Mouse (Mus musculus) lung, embryonic 14.5 days (tissue): ENCODE data around the gene Rnasel. TPM values are rescaled to one million over a fixed set of nuclear protein-coding genes. Genes with fewer than 3 reads are reported as not detected.
"Not testable (repeated sequence)": the region's sequence is repeated elsewhere in the genome, so short reads cannot be mapped to it uniquely, and the experiment has no call there.

Experiments
- ATAC-seq: fragments of 200-750 bp; cut with Nextera tagmentation; 2 replicates; pipeline ENCODE4 v1.8.0; 2017; ENCODE audit warnings: mild to moderate bottlenecking, moderate TSS enrichment, moderate library complexity; ENCODE audit not compliant: insufficient read depth
- DNase-seq: peaks from one replicate; pipeline ENCODE4 v3.0.0-alpha.2; 2015
- H3K27ac ChIP-seq: fragments of 300-500 bp; sonication (generic); 2 replicates; pipeline ENCODE4 v1.5.1; 2014; ENCODE audit warnings: low read depth, mild to moderate bottlenecking, moderate library complexity
- H3K27me3 ChIP-seq: fragments of 300-500 bp; sonication (generic); 2 replicates; pipeline ENCODE4 v1.6.1; 2014; ENCODE audit warnings: low read length, control low read depth; ENCODE audit not compliant: insufficient read depth
- H3K36me3 ChIP-seq: fragments of 300-500 bp; sonication (generic); 2 replicates; pipeline ENCODE4 v1.6.1; 2014; ENCODE audit warnings: control low read depth; ENCODE audit not compliant: insufficient read depth
- H3K4me1 ChIP-seq: fragments of 300-500 bp; sonication (generic); 2 replicates; pipeline ENCODE4 v1.6.1; 2014; ENCODE audit warnings: antibody characterized with exemption, control low read depth; ENCODE audit not compliant: insufficient read depth
- H3K4me2 ChIP-seq: fragments of 300-500 bp; sonication (generic); 2 replicates; pipeline ENCODE4 v1.6.1; 2014; ENCODE audit warnings: mild to moderate bottlenecking
- H3K4me3 ChIP-seq: fragments of 300-500 bp; sonication (generic); 2 replicates; pipeline ENCODE4 v1.5.1; 2014; ENCODE audit warnings: low read depth, low read length
- H3K9ac ChIP-seq: fragments of 300-500 bp; sonication (generic); 2 replicates; pipeline ENCODE4 v1.6.1; 2014
- H3K9me3 ChIP-seq: fragments of 300-500 bp; sonication (generic); 2 replicates; pipeline ENCODE4 v1.6.1; 2016; ENCODE audit warnings: low read depth, low read length, control low read depth
- CTCF ChIP-seq: IDR thresholded peaks from 2 replicates; pipeline ENCODE4 v1.5.1; 2016; ENCODE audit warnings: antibody characterized with exemption, low read depth
- WGBS: fragments of 180-500 bp; shearing (Covaris S2); extraction: QIAGEN DNeasy Blood & Tissue Kit; methylation state at CpG from one replicate; pipeline ENCODE4 v1.1.7; 2014; 5-methylcytosine and 5-hydroxymethylcytosine counted together
- polyA plus RNA-seq: library from polyadenylated mRNA; unstranded; fragments of >200 nt; fragmentation: Nextera tagmentation; extraction: Ambion mirVana; gene quantifications from 2 replicates; pipeline ENCODE4 v1.2.1, GENCODE M21; 2014

Rnasel gene
- polyA plus RNA-seq, 1 experiment from 2014 or later, result 6.8 TPM

GRCm38 (mm10) chr1:153751763-153752301 is 2.6 kb downstream of the Rnasel start:
- peak overlapping the region; percentile 19; the same call in 1 of the 2 replicates for H3K27ac ChIP-seq
- TF ChIP-seq CTCF, result no peak
- H3K36me3 ChIP-seq, result no peaks in the 10 kb centered on the region
- peak overlapping the region; percentile 28 for H3K4me3 ChIP-seq
- no peaks in the 10 kb centered on the region for H3K27me3 ChIP-seq
- DNase-seq (peak; percentile 53), ATAC-seq (peak; percentile 11)
- H3K9me3 ChIP-seq, result no peaks in the 10 kb centered on the region
- peak overlapping the region; percentile 50 for H3K9ac ChIP-seq
- peaks cover 14% of the 10 kb centered on the region; the same call in 1 of the 2 replicates for H3K4me1 ChIP-seq
- H3K4me2 ChIP-seq, result peak overlapping the region; percentile 61
- WGBS, result 18% methylated on average over 13 of the region's 13 CpGs

DNA sequence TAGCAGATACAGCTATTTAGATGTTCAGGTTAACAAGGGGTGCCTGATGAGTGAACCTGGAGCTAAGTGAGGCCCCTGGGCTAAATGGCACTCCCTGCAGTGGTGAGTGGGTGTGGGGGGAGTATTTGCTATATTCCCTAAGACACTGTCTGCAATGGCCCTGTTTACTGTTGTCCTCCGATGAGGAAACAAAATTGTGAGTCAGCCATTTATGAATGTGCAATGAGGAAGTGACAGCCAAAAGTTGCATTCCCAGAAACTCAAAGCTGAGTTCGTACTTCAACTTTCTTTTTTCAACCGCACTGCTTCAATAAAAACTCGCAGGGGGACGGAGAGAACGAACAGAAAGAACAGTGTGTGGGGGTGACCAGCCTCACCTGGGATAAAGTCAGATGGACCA is 3.3 kb downstream of the Rnasel start:
- peak overlapping the region; percentile 19; the same call in 1 of the 2 replicates for H3K27ac ChIP-seq
- H3K4me2 ChIP-seq, result peak overlapping the region; percentile 61
- ATAC-seq (no peak), DNase-seq (no peak)
- H3K4me3 ChIP-seq, result peak overlapping the region; percentile 28
- TF ChIP-seq CTCF, result no peak
- 85% methylated on average over 6 of the region's 6 CpGs for WGBS
- H3K4me1 ChIP-seq, result peaks cover 14% of the 10 kb centered on the region; the same call in 1 of the 2 replicates
- no peaks in the 10 kb centered on the region for H3K9me3 ChIP-seq
- 0 out of 2 replicates have a peak overlapping the region, but pooled peaks have one; percentile 50 for H3K9ac ChIP-seq
- no peaks in the 10 kb centered on the region for H3K27me3 ChIP-seq
- H3K36me3 ChIP-seq, result no peaks in the 10 kb centered on the region

- Histone ChIP-seq H3K9ac (no peak overlapping the region), H3K27me3 (no peaks in the 10 kb centered on the region), H3K4me2 (peak overlapping the region; percentile 47), H3K4me1 (peaks cover 7% of the 10 kb centered on the region; the same call in 1 of the 2 replicates), H3K9me3 (no peaks in the 10 kb centered on the region), H3K4me3 (no peak overlapping the region), H3K36me3 (no peaks in the 10 kb centered on the region), H3K27ac (no peak overlapping the region)
- DNase-seq (peak; percentile 81), ATAC-seq (peak; percentile 21; the same call in 1 of the 2 replicates)
- 42% methylated on average over 25 of the region's 25 CpGs for WGBS
- peak; percentile 25; the same call in 1 of the 2 replicates for TF ChIP-seq CTCF
Measured at GRCm38 (mm10) chr1:153753725-153754464, 4.7 kb downstream of the Rnasel start.

DNA sequence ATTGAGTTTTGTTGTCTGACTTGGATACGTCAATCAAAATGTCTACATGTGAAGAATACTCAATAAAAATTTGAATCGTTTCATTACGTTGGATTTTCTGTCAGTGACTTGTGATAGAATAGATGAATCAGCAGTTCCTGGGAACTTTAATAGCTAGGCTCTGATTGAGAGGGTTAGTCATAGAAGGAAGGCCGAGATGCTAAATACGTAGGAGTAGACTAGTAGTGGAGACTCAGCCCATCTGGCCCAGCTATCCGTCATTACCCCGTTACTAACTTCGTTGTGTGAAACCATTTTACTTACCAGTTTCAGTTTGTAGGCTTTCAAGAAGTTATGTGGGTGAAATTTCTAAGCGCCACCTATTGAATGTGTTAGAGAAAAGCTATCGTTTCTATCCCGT is 14.9 kb downstream of the Rnasel start:
- Histone ChIP-seq H3K4me3 (no peak overlapping the region), H3K27ac (no peak overlapping the region), H3K4me1 (no peaks in the 10 kb centered on the region), H3K27me3 (no peaks in the 10 kb centered on the region), H3K36me3 (no peaks in the 10 kb centered on the region), H3K9me3 (no peaks in the 10 kb centered on the region), H3K9ac (no peak overlapping the region), H3K4me2 (no peak overlapping the region)
- no peak for TF ChIP-seq CTCF
- WGBS, result 81% methylated on average over 11 of the region's 11 CpGs
- DNase-seq (no peak), ATAC-seq (no peak)

GRCm38 (mm10) chr1:153766298-153766697 is 17.1 kb downstream of the Rnasel start:
- TF ChIP-seq CTCF, result no peak
- 53% methylated on average over 8 of the region's 8 CpGs for WGBS

GRCm38 (mm10) chr1:153767281-153767680 is 18.1 kb downstream of the Rnasel start:
- 78% methylated on average over 1 of the region's 1 CpGs for WGBS

More at GRCm38 (mm10) chr1:153766298-153766697, 17.1 kb downstream of the Rnasel start:
- H3K9ac ChIP-seq, result no peak overlapping the region
- H3K4me2 ChIP-seq, result no peak overlapping the region
- no peaks in the 10 kb centered on the region for H3K9me3 ChIP-seq
- DNase-seq (no peak), ATAC-seq (no peak)
- H3K27ac ChIP-seq, result no peak overlapping the region
- no peaks in the 10 kb centered on the region for H3K36me3 ChIP-seq
- H3K4me1 ChIP-seq, result no peaks in the 10 kb centered on the region
- H3K27me3 ChIP-seq, result no peaks in the 10 kb centered on the region
- no peak overlapping the region for H3K4me3 ChIP-seq

DNA sequence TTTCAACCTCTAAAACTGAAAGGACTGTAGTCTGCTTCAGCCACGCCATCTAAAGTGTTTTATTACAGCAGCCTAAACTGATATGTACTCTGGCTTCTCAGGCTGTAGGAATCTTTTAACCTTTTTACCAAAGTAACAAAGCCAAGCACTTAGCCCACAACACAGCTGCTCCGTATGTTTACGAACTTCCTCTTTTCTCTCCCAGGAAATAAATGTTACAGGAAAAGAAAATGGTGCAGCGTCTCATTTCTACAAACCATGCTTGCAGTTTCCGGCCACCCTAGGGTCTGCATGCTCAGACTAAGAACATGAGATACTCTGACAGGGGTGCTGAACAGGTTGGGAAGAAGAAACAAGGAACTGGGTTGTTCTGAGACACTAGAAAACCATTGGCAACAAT is 19.2 kb downstream of the Rnasel start:
- no peaks in the 10 kb centered on the region for H3K4me1 ChIP-seq
- no peaks in the 10 kb centered on the region for H3K36me3 ChIP-seq
- ATAC-seq (no peak), DNase-seq (no peak)
- TF ChIP-seq CTCF, result no peak
- no peak overlapping the region for H3K4me2 ChIP-seq
- no peak overlapping the region for H3K9ac ChIP-seq
- no peaks in the 10 kb centered on the region for H3K9me3 ChIP-seq
- no peak overlapping the region for H3K4me3 ChIP-seq
- H3K27me3 ChIP-seq, result no peaks in the 10 kb centered on the region
- WGBS, result 73% methylated on average over 5 of the region's 5 CpGs
- no peak overlapping the region for H3K27ac ChIP-seq

More at GRCm38 (mm10) chr1:153767281-153767680, 18.1 kb downstream of the Rnasel start:
- no peak overlapping the region for H3K27ac ChIP-seq
- no peak overlapping the region for H3K4me3 ChIP-seq
- no peaks in the 10 kb centered on the region for H3K9me3 ChIP-seq
- H3K4me1 ChIP-seq, result no peaks in the 10 kb centered on the region
- H3K4me2 ChIP-seq, result no peak overlapping the region
- ATAC-seq (no peak), DNase-seq (no peak)
- H3K27me3 ChIP-seq, result no peaks in the 10 kb centered on the region
- TF ChIP-seq CTCF, result no peak
- no peak overlapping the region for H3K9ac ChIP-seq
- no peaks in the 10 kb centered on the region for H3K36me3 ChIP-seq

DNA sequence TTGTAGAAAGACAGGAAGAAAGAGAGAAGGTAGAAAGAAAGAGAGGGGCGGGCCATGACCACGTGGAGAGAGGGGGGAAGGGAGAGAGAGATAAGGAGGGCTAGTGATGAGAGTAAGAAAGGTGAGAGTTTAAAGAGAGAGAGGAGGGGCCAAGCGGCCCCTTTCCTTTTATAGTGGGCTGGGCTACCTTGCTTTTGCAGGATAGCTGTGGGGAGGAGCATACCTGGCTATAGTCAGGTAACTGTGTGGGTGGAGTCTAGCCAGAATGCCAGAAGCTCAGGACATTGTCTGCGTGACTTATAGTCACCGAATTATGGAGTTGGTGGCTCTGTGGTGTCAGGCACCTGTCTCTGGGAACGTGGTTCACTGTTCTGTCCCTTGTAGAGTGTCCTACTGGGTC is 20.3 kb downstream of the Rnasel start:
- not testable (repeated sequence) for H3K4me2 ChIP-seq, H3K27ac ChIP-seq, H3K9ac ChIP-seq, ATAC-seq, H3K9me3 ChIP-seq, H3K36me3 ChIP-seq, H3K4me3 ChIP-seq, H3K4me1 ChIP-seq, H3K27me3 ChIP-seq, DNase-seq
- 58% methylated on average over 6 of the region's 6 CpGs for WGBS
